Comparison of ENCODE assay signal across 17 mouse cellular contexts in the genomic region with DNA sequence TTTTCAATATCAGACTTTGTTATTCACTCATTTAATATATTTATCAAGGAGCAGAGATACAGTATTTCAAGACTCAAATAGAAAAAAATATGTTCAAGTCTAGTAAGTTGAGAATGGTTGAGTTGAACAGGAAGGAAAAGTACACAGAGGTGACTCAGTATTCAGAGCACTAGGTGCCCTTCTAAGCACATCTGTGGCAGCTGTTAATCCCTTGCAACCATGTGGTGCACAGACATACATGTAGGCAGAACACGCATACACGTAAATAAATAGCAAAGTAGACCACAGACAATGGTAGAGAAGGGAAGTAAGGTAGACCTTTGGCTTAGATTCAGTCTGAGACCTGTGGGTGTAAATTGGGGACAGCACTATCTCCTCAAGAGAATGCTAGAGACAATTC.
"Had no signal": no experiment of that assay in that cellular context is flagged by ENCODE, and none has a peak within 500 bp of the region (broad histone marks: within the 10 kb centered on the region; RNA-seq: fewer than 3 reads in every experiment).

No protein-coding gene starts in this region.

- H3K9me3 ChIP-seq: limb, embryonic 10.5 days; liver, embryonic 15.5 days; midbrain, embryonic 10.5 days; neural tube, embryonic 13.5 days; stomach, embryonic 15.5 days had no signal

- ATAC-seq: lung, postnatal 0 days had no signal

- DNase-seq: kidney, adult 8-10 months; kidney, postnatal 25 days; lung, adult 2 months; lung, postnatal 36 days; midbrain, embryonic 14.5 days; right cerebral cortex, postnatal 4 days; spleen, adult 18-20 months; thymus, adult 2 months; thymus, postnatal 4 days had no signal

- H3K4me3 ChIP-seq: left cerebral cortex, adult 2 months; limb, embryonic 10.5 days; liver, embryonic 15.5 days; midbrain, embryonic 10.5 days; neural tube, embryonic 13.5 days; stomach, embryonic 15.5 days had no signal

- H3K9ac ChIP-seq: liver, embryonic 15.5 days; neural tube, embryonic 13.5 days; stomach, embryonic 15.5 days had no signal

- H3K27me3 ChIP-seq: liver, embryonic 15.5 days; neural tube, embryonic 13.5 days; stomach, embryonic 15.5 days had no signal

- H3K27ac ChIP-seq: left cerebral cortex, adult 2 months; limb, embryonic 10.5 days; liver, embryonic 15.5 days; midbrain, embryonic 10.5 days; neural tube, embryonic 13.5 days; stomach, embryonic 15.5 days had no signal

- H3K36me3 ChIP-seq: liver, embryonic 15.5 days; stomach, embryonic 15.5 days had no signal

- H3K4me1 ChIP-seq: limb, embryonic 10.5 days; liver, embryonic 15.5 days; midbrain, embryonic 10.5 days; stomach, embryonic 15.5 days had no signal

- H3K4me2 ChIP-seq: liver, embryonic 11.5 days; liver, embryonic 15.5 days; neural tube, embryonic 13.5 days; stomach, embryonic 15.5 days had no signal
